Mouse (Mus musculus) WW6 (cell line): ENCODE data around the gene Ipcef1.
"Not testable (repeated sequence)": the region's sequence is repeated elsewhere in the genome, so short reads cannot be mapped to it uniquely, and the experiment has no call there.

Experiments
- DNase-seq: peaks from one replicate; pipeline ENCODE4 v3.0.0-alpha.2; 2013; ENCODE audit warnings: low read depth, low spot score

Gene Ipcef1

GRCm38 (mm10) chr10:7037194-7037593, 15.1 kb downstream of the Ipcef1 start:
- no peak for DNase-seq

- no peak for DNase-seq
Measured at GRCm38 (mm10) chr10:7035547-7035946, 16.7 kb downstream of the Ipcef1 start.

GRCm38 (mm10) chr10:7033459-7033858, 18.8 kb downstream of the Ipcef1 start:
- no peak for DNase-seq

DNA sequence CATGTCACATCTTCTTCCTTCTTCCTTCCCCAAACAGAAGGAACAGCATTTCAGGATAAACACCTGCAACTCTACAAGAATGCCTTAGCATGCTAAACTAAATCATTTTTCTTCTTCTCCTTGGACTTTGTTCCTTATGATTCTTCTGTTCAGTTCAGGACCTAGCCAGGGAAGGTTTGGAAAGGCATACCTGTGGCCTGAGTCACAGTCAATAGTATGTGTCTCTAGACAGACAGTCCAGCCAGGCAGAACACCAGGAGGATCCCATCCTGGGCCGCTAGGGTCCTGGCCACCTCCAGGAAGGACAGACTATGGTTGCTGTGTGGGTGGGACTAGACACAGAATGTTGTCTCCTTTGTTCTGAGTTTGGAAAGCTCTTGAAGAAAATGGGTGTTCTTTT, 27.2 kb downstream of the Ipcef1 start:
- no peak for DNase-seq

GRCm38 (mm10) chr10:7020551-7020950, 31.7 kb downstream of the Ipcef1 start:
- DNase-seq, result no peak

- DNase-seq, result no peak
Measured at GRCm38 (mm10) chr10:7019781-7020386, 32.4 kb downstream of the Ipcef1 start.

GRCm38 (mm10) chr10:7015199-7015598, 37.1 kb downstream of the Ipcef1 start:
- no peak for DNase-seq

DNA sequence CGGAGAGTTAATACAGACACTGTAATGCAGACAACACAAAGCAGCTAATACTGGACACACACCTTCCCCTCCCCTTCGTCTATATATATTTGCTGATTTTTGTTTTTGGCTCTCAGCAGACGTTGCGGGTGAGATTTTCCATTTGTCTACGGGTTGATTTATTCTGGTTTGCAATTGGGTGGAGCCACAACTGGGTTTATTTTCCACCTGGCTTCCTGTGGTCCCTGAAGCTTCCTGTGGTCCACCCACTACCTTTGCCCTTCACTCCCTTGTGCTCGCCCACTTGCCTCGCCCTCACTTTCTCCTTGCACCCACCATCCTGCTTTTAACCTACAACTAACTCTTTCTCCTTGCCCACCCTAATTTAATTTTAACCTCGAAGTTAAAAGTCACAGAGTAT, 41.7 kb downstream of the Ipcef1 start:
- no peak for DNase-seq

DNA sequence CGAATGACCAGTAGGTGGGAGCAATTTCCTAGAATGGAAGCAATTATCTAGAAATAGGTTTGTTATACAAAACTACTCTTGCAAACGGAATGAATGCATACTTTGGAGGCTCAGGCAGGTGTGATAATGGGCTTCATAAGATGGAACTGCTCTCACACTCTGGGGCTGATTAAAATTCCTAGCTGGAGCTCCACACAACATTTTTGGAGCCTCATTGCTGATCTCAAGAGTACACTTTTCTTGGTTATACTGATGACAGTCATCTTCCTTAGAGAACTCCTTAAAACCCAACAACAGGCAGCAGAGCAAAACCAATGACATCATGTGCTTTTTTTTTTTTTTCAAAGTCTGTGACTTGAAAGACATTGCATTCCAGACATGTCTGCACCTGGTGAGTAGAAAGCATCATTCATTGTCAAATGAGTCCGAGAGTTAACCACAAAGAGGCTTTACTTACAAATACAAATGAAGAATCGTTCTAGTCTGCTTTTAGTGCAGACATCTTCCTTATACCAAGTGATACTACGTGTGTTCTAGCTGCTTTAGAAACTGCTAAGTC, 47.2 kb downstream of the Ipcef1 start:
- no peak for DNase-seq

DNA sequence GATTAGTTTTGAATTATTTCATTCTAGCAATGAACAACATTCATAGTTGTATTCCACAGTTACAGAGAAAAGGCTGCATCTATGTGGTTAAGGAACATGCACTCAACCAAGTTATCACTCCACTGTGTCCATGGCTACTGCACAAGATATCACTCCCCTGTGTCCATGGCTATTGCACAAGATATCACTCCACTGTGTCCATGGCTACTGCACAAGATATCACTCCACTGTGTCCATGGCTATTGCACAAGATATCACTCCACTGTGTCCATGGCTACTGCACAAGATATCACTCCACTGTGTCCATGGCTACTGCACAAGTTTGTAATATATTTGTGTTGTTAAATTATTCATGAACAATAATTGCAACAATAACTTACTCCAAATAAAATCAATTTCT, 48.4 kb downstream of the Ipcef1 start:
- not testable (repeated sequence) for DNase-seq

- no peak for DNase-seq
Measured at GRCm38 (mm10) chr10:6999355-6999754, 52.9 kb downstream of the Ipcef1 start.

DNA sequence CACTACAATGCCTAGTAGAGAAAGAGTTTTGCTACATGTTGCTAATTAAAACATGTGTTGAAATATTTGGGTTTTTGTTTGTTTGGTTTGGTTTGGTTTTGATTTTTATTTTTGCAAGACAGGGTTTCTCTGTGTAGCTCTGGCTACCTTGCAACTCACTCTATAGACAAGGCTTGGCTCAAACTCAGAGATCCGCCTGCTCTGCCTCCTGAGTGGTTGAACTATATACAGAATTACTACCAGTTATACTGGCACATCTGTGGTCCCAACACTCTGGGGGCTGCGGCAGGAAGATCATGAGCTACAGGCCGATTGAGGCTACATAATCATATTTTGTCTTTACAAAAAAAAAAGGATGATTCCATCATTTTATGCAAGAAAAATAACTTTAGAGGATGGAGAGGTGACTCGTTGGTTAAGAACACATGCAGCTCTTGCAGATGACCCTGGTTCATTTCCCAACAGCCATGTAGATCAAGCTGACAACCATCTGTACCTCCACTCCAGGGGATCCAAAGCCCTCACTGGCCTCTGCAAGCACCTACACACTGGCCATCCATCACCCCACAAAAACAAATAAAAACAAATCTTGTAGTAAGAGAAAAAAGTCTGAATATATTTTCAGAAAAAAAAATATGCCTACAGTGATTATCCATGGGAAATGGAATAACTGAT, 53.6 kb downstream of the Ipcef1 start:
- DNase-seq, result no peak

- DNase-seq, result no peak
Measured at GRCm38 (mm10) chr10:6996895-6997294, 55.4 kb downstream of the Ipcef1 start.

- DNase-seq, result no peak
Measured at GRCm38 (mm10) chr10:6988555-6988954, 63.7 kb downstream of the Ipcef1 start.

GRCm38 (mm10) chr10:6987399-6988098, 64.7 kb downstream of the Ipcef1 start:
- DNase-seq, result no peak

- DNase-seq, result no peak
Measured at GRCm38 (mm10) chr10:6986246-6986645, 66.0 kb downstream of the Ipcef1 start.

GRCm38 (mm10) chr10:6983431-6983830, 68.8 kb downstream of the Ipcef1 start:
- DNase-seq, result no peak

- no peak for DNase-seq
Measured at GRCm38 (mm10) chr10:6982751-6983151, 69.5 kb downstream of the Ipcef1 start.

DNA sequence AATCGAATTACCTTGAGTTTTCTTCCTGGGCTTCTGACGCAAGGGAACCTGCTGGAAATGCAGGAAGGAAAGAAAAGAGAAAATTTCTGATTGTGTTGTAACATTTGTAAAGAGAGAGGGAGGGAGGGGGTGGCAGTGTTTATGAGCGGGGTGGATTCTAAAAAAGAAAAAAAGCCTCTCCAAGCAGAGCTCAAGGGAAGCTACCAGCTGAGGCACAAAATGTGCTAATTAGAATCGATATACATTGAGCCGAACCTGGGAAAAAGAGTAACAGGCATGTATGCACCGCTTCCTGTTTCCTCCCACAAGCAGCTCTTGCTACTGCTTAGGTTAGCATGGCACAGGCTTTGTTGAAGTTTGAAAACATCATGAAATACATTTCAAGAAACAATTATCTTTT, 72.0 kb downstream of the Ipcef1 start:
- no peak for DNase-seq

GRCm38 (mm10) chr10:6979789-6980188, 72.5 kb downstream of the Ipcef1 start:
- DNase-seq, result no peak

DNA sequence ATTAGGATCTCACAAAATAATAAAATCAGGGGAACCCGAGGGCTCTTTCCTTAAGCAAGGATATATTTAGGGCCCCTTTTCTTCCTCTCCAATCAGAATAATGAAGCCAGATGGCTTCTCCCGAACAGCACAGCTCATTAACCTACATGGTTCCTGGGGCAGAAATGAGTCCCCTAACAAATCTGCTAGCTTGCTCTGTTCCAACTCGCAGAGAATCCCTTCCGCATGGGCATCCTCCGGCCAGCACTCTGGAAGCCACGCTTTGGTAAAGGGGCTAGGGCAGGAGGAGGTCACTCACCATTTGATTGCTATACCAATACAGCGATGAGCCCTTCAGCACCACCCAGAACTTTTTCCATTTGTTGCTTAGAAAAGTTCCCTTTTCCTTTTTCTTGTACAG, 73.1 kb downstream of the Ipcef1 start:
- DNase-seq, result no peak

GRCm38 (mm10) chr10:6978733-6979132, 73.5 kb downstream of the Ipcef1 start:
- DNase-seq, result no peak

DNA sequence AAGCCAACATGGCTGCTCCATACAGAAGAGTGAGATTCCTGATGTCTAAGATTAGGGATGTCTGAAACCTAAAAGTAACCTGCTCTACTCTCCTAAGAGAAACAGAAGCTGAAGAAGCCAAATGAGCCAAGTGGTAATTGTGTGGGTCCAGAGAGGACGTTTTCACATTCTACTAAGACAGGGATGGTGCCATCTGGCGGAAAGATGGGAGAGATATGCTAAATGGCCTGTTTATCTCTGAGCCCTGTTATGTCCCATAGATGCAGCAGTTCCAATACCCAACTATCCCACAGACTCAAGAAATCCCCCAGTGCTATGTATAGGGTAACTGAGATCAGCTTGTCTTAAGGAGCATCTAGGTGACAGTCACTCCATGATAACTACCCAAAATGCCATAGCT, 74.4 kb downstream of the Ipcef1 start:
- no peak for DNase-seq
